ENCODE assay signal across 8 mouse cellular contexts in genomic region chr4:123411006-123411731, GRCm38 (mm10).
DNase-seq lines count a peak whose midpoint lies in the region; ATAC-seq and TF ChIP-seq lines count a peak whose summit lies in the region.

No protein-coding gene starts in this region.

- no peak for TF ChIP-seq CTCF in bone marrow, adult 2 months (IDR thresholded peaks at IDR 0.05; ENCODE audit: control insufficient read depth, insufficient read depth, low read length)

- no peaks in the 10 kb centered on the region for H3K36me3 ChIP-seq in neural tube, embryonic 11.5 days (ENCODE audit: control insufficient read depth, insufficient read depth, low read length)
- H3K36me3 ChIP-seq in hindbrain, embryonic 13.5 days: 0 out of 2 replicates have a peak, but pooled peaks cover 4% of the 10 kb centered on the region
- H3K36me3 ChIP-seq in liver, embryonic 12.5 days: peaks cover 23% of the 10 kb centered on the region
- H3K36me3 ChIP-seq in midbrain, embryonic 16.5 days (ENCODE audit: control insufficient read depth, insufficient read depth, low read length): no peaks in the 10 kb centered on the region

- TF ChIP-seq POLR2A in bone marrow, adult 2 months (IDR thresholded peaks at IDR 0.05; ENCODE audit: borderline replicate concordance, control insufficient read depth, low read depth, low read length): no peak

- WGBS in neural tube, embryonic 11.5 days: 4% methylated on average over 36 of the region's 36 CpGs
- WGBS in bone marrow, adult 2 months: 3% methylated on average over 36 of the region's 36 CpGs
- WGBS in hindbrain, embryonic 13.5 days: 3% methylated on average over 32 of the region's 36 CpGs
- 2% methylated on average over 36 of the region's 36 CpGs for WGBS in liver, embryonic 12.5 days (ENCODE audit: insufficient replicate concordance)
- WGBS in midbrain, embryonic 16.5 days: 2% methylated on average over 34 of the region's 36 CpGs

- DNase-seq in neural tube, embryonic 11.5 days (ENCODE audit: low spot score): no peak
- DNase-seq in neural tube, embryonic 10.5 days (ENCODE audit: extremely low spot score, low spot score): no peak
- DNase-seq in gastrocnemius, postnatal 4 days (ENCODE audit: low spot score in 2 of 2): no peak

- H3K27me3 ChIP-seq in neural tube, embryonic 11.5 days (ENCODE audit: control insufficient read depth, insufficient read depth, low read length): no peaks in the 10 kb centered on the region
- no peaks in the 10 kb centered on the region for H3K27me3 ChIP-seq in hindbrain, embryonic 13.5 days
- 0 out of 2 replicates have a peak, but pooled peaks cover 3% of the 10 kb centered on the region for H3K27me3 ChIP-seq in liver, embryonic 12.5 days (replicated peaks)
- H3K27me3 ChIP-seq in midbrain, embryonic 16.5 days (ENCODE audit: control insufficient read depth, insufficient read depth, low read depth, low read length): no peaks in the 10 kb centered on the region

- H3K9ac ChIP-seq in neural tube, embryonic 11.5 days (ENCODE audit: low read length): peak overlapping the region; percentile 92
- peak overlapping the region; percentile 88 for H3K9ac ChIP-seq in hindbrain, embryonic 13.5 days
- peak overlapping the region; percentile 87 for H3K9ac ChIP-seq in liver, embryonic 12.5 days
- peak overlapping the region; percentile 88 for H3K9ac ChIP-seq in midbrain, embryonic 16.5 days (ENCODE audit: low read depth, low read length)

- H3K4me1 ChIP-seq in neural tube, embryonic 11.5 days (ENCODE audit: control insufficient read depth, insufficient read depth, low read length): peaks cover 33% of the 10 kb centered on the region
- H3K4me1 ChIP-seq in bone marrow, adult 2 months (ENCODE audit: control insufficient read depth, insufficient read depth, low read length): peaks cover 1% of the 10 kb centered on the region
- peaks cover 57% of the 10 kb centered on the region for H3K4me1 ChIP-seq in hindbrain, embryonic 13.5 days (replicated peaks)
- H3K4me1 ChIP-seq in liver, embryonic 12.5 days: peaks cover 62% of the 10 kb centered on the region
- peaks cover 43% of the 10 kb centered on the region for H3K4me1 ChIP-seq in midbrain, embryonic 16.5 days (ENCODE audit: control insufficient read depth, insufficient read depth, low read length)

- ATAC-seq in neural tube, embryonic 11.5 days (ENCODE audit: insufficient read depth, low FRiP score, low TSS enrichment): peak; percentile 20
- peak; percentile 43; the same call in 1 of the 2 replicates for ATAC-seq in erythroid progenitor cell, adult 5-6 weeks (replicated peaks; ENCODE audit: low FRiP score, poor library complexity, severe bottlenecking)
- ATAC-seq in hindbrain, embryonic 13.5 days (ENCODE audit: low FRiP score): no peak; the same call in 1 of the 2 replicates
- ATAC-seq in liver, embryonic 12.5 days: peak; percentile 42
- ATAC-seq in midbrain, embryonic 16.5 days: peak; percentile 65

- H3K4me3 ChIP-seq in neural tube, embryonic 11.5 days (ENCODE audit: low read depth, low read length): peak overlapping the region; percentile 73
- H3K4me3 ChIP-seq in bone marrow, adult 2 months (replicated peaks; ENCODE audit: control insufficient read depth, low read depth, low read length): peak overlapping the region; percentile 88
- H3K4me3 ChIP-seq in hindbrain, embryonic 13.5 days: peak overlapping the region; percentile 75
- peak overlapping the region; percentile 68 for H3K4me3 ChIP-seq in liver, embryonic 12.5 days
- peak overlapping the region; percentile 81 for H3K4me3 ChIP-seq in midbrain, embryonic 16.5 days (ENCODE audit: low read depth, low read length)

- peak overlapping the region; percentile 99 for H3K27ac ChIP-seq in neural tube, embryonic 11.5 days (ENCODE audit: low read depth, low read length)
- peak overlapping the region; percentile 50 for H3K27ac ChIP-seq in bone marrow, adult 2 months (ENCODE audit: control insufficient read depth, insufficient read depth, low read depth, low read length, poor library complexity)
- H3K27ac ChIP-seq in hindbrain, embryonic 13.5 days: peak overlapping the region; percentile 96
- peak overlapping the region; percentile 82 for H3K27ac ChIP-seq in liver, embryonic 12.5 days
- peak overlapping the region; percentile 91 for H3K27ac ChIP-seq in midbrain, embryonic 16.5 days (ENCODE audit: low read length)

- no peaks in the 10 kb centered on the region for H3K9me3 ChIP-seq in neural tube, embryonic 11.5 days (ENCODE audit: control insufficient read depth, low read length)
- no peaks in the 10 kb centered on the region for H3K9me3 ChIP-seq in hindbrain, embryonic 13.5 days
- no peaks in the 10 kb centered on the region for H3K9me3 ChIP-seq in liver, embryonic 12.5 days (replicated peaks)
- H3K9me3 ChIP-seq in midbrain, embryonic 16.5 days (replicated peaks; ENCODE audit: control insufficient read depth, low read length, poor library complexity, severe bottlenecking): no peaks in the 10 kb centered on the region

- H3K4me2 ChIP-seq in neural tube, embryonic 11.5 days (ENCODE audit: low read depth): peak overlapping the region; percentile 72
- peak overlapping the region; percentile 87 for H3K4me2 ChIP-seq in hindbrain, embryonic 13.5 days
- peak overlapping the region; percentile 99 for H3K4me2 ChIP-seq in liver, embryonic 12.5 days
- peak overlapping the region; percentile 76 for H3K4me2 ChIP-seq in midbrain, embryonic 16.5 days (ENCODE audit: low read length)
